Mouse (Mus musculus) layer of hippocampus, adult 9-11 months (tissue): Measurements from ENCODE around the gene Pnkd.
"Not testable (repeated sequence)": the region's sequence is repeated elsewhere in the genome, so short reads cannot be mapped to it uniquely, and the experiment has no call there.

ENCODE experiments used
- DNase-seq: peaks from one replicate; pipeline ENCODE4 v3.0.0; 2022

The Pnkd gene

DNA sequence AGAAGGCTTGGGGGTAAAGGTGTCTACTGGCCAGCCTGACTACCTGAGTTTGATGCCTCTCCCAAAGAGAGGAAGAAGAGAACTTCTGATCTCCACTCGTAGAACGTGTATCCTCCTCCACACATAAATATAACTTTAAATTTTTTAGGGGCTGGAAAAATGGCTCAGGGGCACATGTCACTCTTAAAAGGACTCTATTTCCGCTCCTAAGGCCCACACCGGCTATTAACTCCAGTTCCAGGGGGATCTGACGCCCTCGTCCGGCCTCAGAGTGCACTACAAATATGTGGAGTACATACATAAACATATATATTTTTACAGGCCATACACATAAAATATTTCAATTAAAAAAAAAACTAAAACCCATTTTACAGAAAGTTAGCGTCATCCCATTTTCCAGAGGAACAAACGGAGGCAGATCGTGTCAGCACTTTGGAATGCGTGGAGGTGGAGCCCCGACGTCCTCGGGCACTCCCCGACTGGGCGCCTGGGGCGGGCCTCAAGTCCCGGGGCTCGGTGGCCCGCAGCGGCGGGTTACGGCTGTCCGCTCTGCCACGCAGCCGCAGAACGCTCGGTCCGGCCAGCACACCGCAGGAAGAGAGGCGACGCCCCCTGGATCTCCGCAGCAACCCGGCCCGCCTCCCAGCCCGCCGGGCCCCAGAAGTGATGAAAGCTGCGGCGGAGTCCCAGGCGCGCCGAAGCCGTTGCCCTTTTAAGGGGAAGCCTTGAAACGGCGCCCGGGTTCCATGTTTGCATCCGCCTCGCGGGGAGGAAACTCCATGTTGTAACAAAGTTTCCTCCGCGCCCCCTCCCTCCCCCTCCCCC lies 106.4 kb downstream of the Pnkd start, which contains the start of gene Ctdsp1:
Gene Ctdsp1 (plus strand): TSS at position 586 of the 825 bp plus-strand sequence.
- DNase-seq: peak; percentile 96

DNA sequence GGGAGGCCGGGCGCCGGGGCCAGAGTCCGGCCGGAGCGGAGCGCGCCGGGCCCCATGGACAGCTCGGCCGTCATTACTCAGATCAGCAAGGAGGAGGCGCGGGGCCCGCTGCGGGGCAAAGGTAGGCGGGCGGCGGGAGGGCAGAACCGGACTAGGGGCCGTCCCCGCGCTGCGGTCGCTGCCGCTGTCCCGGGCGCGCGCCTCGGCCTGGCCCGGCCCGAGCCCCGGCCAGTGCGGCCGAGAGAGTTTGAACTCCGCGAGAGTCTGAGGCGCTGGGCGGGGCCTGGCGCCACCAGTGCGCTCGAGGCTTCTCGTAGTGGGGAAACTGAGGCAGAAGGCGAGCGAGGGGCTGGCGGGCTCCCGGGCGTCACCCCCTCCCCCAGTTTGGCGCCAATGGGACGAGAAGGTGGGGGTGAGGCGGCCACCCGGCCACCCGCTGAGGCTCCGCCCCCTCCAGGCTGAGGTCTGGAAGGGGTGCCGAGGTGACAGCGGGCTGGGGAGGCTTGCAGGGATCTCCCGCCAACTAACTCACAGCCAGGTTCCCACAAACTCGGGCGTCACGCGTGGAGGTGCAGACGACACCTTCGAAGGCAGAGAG lies 107.2 kb downstream of the Pnkd start:
- no peak for DNase-seq

DNA sequence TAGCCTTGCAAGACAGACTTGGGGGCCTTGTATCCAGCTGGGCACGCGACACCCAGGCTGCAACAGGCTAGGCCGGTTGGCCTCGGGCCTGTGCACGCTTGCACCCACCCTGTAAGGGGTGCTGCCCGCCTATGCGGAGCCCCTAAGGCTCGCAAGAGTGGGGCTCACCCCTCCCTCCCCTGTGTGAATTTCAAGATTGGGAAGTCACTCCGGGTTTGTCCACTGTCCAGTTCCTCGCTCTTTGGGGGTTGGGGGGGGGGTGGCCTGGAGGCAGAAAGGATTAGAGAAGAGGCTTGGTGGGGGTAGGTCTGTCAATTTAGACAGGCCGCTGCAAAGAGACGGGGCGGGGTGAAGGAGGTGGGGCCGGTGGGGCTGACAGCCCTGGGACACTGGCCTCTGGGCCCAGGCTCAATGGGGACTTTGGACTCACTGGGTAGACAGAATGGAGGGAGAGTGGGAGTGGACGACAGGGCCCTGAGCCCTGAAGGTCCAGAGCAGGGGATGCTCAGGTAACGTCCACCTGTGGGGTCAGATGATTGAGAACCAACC lies 107.8 kb downstream of the Pnkd start:
- no peak for DNase-seq

DNA sequence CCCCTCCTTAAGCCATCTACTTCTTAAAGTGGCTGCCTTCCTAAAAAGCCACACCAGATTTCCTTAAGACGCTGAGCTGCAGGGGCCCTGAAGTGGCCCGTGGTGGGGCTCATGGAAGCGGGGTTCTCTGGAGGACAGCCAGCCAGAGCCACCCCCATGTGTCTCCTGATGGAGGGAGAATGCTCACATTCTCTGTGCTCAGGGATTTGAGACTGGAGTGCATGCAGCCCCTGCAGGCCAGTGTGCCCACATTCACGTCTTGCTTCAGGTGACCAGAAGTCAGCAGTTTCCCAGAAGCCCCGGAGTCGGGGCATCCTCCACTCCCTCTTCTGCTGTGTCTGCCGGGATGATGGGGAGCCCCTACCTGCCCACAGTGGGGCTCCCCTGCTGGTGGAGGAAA lies 108.3 kb downstream of the Pnkd start:
- no peak for DNase-seq

DNA sequence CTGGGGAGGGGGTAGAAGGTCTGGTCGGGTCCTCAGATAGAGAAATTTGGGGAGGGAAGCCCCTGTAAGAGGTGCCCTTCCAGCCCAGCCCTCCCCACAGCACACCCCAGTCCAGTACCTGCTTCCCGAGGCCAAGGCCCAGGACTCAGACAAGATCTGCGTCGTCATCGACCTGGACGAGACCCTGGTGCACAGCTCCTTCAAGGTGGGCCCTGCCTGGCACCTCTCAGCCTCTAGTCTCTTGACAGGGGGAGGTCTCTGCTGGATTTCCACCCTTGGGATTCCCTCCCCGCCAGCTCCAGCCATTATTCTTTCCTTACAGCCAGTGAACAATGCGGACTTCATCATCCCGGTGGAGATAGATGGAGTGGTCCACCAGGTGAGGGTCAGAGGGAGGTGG lies 109.0 kb downstream of the Pnkd start:
- no peak for DNase-seq

DNA sequence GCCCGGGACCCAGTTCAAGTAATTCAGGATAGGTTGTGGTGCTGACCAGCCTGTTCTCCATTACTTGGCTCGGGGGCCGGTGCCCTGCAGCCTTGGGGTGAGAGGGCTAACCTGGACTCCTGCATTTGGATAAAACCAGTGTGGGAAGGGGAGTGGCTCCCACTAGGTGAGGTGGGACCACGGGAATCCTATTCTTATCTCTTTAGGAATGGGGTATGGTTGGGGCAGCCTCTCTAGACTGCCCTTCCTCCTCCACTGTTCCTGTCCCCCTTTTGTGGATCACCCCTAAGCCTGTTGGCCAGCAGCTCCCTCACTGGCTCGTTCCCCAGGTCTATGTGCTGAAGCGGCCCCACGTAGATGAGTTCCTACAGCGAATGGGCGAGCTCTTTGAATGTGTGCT lies 109.6 kb downstream of the Pnkd start:
- no peak for DNase-seq

DNA sequence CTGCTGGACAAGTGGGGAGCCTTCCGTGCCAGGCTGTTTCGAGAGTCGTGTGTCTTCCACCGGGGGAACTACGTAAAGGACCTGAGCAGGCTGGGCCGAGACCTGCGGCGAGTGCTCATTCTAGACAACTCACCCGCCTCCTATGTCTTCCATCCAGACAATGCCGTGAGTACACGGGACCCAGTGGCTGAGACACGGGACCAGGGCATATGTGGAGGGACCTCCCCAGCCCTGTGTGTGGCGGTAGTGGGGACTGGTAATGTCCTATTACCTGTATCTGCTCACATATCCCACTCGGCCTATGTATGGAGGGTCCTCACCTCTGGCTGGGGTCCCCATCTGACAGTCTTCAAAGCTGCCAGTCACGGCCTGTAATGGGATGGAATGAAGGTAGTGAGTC lies 110.1 kb downstream of the Pnkd start:
- DNase-seq: no peak

DNA sequence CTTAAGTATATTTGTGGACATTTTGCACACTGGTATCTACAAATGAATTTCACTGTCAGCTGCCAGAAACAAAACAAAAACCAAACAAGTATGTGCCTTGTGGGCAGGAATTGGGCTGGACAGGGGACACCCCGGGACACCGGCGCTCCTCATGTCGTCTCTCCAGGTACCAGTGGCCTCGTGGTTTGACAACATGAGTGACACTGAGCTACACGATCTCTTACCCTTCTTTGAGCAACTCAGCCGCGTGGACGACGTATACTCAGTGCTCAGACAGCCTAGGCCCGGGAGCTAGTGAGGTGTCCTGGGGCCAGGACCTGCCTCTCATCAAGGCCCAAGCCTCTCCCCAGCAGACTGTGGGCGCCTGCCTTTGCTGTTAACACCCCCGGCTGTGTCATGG lies 110.6 kb downstream of the Pnkd start:
- DNase-seq: no peak

DNA sequence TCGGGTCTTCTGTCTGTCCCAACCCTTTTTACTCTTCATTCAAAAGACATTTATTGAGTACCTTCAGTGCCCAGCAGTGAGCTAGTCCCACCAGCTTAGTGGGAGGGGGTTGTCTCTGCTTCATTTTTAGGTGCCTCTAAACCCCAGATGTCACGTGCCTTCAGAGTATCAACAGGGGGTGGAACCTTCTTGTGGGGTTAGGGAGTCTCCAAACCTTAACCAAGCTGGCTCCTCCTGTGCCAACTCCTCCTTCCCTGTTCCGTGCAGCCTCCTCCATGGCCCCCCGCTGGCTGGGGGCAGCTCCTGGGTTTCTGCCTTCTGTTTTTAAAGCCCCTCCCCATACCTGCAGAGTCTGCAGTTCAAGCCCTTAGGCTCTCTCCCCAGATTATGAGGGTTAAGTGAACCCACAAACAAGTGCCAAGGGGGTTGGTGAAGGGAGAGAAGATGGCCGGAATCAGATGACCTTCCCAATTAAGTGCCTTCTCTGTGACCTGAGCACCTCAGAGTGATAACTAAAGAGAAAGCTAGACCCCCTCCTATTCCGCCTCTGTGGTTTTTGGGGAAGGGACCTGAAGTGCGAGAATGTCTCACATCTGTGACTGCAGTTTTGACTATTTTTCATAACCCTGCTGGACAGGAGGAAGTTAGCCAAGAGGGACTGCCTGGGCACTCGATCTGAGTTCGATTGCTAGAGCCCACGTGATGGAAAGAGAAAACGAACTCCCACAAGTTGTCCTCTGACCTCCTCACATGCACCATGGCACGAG lies 111.9 kb downstream of the Pnkd start:
- DNase-seq: not testable (repeated sequence)

DNA sequence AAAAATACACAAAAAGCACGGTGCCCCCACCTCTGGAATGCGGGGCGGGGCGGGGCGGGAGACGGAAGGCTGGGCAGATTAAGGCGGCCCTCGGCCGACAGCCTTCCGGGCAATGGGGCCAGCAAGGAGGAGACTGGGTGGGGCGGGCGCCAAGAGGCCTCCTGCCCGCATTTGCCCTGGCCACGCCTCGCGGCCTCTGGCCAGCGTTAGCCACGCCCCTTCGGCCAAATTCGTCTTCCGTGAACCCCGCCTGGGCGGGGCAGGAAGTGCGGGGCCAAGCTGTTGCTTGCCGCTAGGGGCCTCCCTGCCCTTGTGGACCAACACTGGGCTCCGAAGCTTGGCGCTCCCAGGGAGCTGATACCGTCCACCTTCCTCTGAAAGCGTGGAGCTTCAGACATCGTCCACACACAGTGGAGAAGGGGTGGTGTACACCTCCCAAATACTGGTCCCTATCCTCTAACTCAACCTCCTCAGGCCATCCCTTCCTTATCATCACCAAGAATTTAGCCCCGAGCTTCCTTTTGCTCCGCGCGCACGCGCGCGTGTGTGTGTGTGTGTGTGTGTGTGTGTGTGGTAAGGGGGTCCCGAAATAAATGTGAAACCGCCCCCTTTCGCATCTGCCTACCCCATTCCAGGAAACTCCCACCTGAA lies 112.7 kb downstream of the Pnkd start:
- DNase-seq: peak; percentile 96

DNA sequence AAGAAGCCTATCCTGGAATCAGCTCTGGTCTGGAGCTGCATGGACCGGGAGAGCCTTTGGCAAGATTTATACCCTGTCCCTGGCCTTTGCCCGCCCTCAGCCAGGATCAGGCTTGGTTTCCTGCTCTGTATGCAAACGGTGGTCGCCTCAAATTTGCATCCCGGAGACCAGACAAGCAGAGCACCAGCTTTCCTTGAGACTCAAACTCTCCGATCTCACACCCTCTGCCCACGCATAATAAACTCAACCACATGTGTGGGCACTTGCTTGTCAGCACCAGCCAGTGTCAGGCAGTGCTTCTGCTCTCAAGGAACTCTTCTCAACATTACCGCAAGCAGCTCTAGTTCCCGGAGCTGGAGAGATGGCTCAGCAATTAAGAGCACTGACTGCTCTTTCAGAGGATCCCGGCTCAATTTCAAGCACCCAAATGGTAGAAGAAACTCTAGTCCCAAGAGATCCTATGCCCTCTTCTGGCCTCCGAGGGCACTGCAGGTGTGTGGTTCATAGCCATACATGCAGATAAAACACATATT lies 113.3 kb downstream of the Pnkd start:
- no peak for DNase-seq

DNA sequence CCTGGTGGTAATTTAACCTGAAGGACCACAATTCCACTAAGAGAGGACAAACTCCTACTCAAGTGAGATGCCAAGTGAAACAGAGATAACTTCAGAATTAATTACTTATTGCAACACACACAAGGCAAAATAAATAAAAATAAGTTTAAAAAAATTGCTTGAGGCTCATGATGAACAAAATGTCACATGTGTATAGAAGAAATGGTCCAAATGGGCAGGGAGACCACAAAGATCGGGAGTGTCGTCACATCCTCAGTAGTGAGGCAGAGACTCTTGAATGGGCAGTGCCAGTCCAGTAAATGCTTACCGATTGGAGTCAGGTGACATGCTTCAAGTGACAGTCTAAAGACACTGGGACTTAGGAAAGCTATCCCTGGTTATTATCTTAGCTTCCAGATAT lies 115.8 kb downstream of the Pnkd start:
- DNase-seq: no peak

DNA sequence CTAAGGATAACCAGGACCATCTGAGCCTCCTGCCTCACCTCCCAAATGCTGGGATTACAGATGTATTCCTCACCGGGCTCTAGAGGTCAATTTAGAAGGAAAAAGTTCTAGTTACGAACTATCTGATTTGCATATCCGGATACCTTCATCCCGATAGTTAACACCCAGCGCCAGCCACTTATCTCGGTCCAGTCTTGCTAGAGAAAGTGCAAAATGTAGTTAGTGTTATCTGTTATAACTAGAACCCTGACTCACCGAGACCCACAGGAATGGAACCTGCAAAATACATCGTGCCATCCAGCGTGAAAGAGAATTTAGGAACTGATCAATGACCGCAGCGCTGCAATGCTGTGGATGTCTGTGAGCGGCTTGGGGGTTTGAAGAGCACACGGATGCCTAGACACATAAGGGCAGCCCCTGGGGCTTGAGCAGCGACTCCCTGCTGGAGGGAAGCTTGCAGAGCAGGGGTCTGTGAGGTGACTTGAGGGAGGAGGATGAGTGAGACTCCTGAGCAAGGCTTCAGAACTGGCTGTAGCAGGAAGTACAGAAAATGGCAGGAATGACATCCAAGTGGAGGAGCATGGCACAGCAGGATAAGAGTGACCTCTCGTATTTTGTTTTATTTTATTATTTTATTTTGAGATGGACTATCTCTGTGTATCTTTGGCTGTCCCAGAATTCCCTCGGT lies 116.4 kb downstream of the Pnkd start:
- no peak for DNase-seq
